Mouse (Mus musculus): Measurements from ENCODE around the gene Fam217b. TPM values are rescaled to one million over a fixed set of nuclear protein-coding genes. Genes with fewer than 3 reads are reported as not detected.

The Fam217b gene
- polyA plus RNA-seq (2015; fragmentation: Nextera tagmentation; extraction: Ambion mirVana) = 3.0 and 3.8 TPM in 2 replicates

- WGBS = under 1% methylated on average over 70 of the region's 74 CpGs
- ATAC-seq (ENCODE audit: insufficient number of reproducible peaks, low FRiP score, low TSS enrichment, low read depth) = peak; percentile 76
- Histone ChIP-seq H3K4me2 (replicated peaks) (peak within 1 kb of the TSS; percentile 100), H3K27me3 (peaks cover 13% of the 10 kb centered on the region), H3K36me3 (no peaks in the 10 kb centered on the region), H3K4me3 (replicated peaks) (peak within 1 kb of the TSS; percentile 63), H3K9me3 (replicated peaks) (no peaks in the 10 kb centered on the region), H3K9ac (peak within 1 kb of the TSS; percentile 43), H3K27ac (replicated peaks) (0 out of 2 replicates have a peak within 1 kb of the TSS, but pooled peaks have one; percentile 12), H3K4me1 (peaks cover 22% of the 10 kb centered on the region)
Measured at GRCm38 (mm10) chr2:178414261-178415149, at the start of gene Fam217b, which contains the start of gene Ppp1r3d. Fam217b (plus strand) TSS chr2:178414524. Ppp1r3d (minus strand) TSS chr2:178414472.

GRCm38 (mm10) chr2:178407053-178407815 is 7.1 kb upstream of the Fam217b start, which contains the start of gene Sycp2:
Sycp2 (minus strand) TSS chr2:178407685.
- Histone ChIP-seq H3K36me3 (no peaks in the 10 kb centered on the region), H3K4me3 (replicated peaks) (no peak within 1 kb of the TSS), H3K4me2 (replicated peaks) (no peak within 1 kb of the TSS), H3K27ac (replicated peaks) (no peak within 1 kb of the TSS), H3K9me3 (replicated peaks) (no peaks in the 10 kb centered on the region), H3K27me3 (no peaks in the 10 kb centered on the region), H3K9ac (no peak within 1 kb of the TSS), H3K4me1 (no peaks in the 10 kb centered on the region)
- 86% methylated on average over 52 of the region's 52 CpGs for WGBS
- peak; percentile 47; the same call in 1 of the 2 replicates for ATAC-seq (ENCODE audit: insufficient number of reproducible peaks, low FRiP score, low TSS enrichment, low read depth)

- Histone ChIP-seq H3K4me2 (replicated peaks) (no peak overlapping the region), H3K36me3 (no peaks in the 10 kb centered on the region), H3K27me3 (peaks cover 13% of the 10 kb centered on the region), H3K9me3 (replicated peaks) (no peaks in the 10 kb centered on the region), H3K9ac (no peak overlapping the region), H3K4me1 (peaks cover 12% of the 10 kb centered on the region), H3K4me3 (replicated peaks) (no peak overlapping the region), H3K27ac (replicated peaks) (no peak overlapping the region)
- WGBS = 42% methylated on average over 1 of the region's 1 CpGs
- ATAC-seq (ENCODE audit: insufficient number of reproducible peaks, low FRiP score, low TSS enrichment, low read depth) = no peak
Measured at GRCm38 (mm10) chr2:178409024-178409423, 5.3 kb upstream of the Fam217b start.

- 82% methylated on average over 6 of the region's 6 CpGs for WGBS
Measured at GRCm38 (mm10) chr2:178410286-178410685, 4.0 kb upstream of the Fam217b start.

GRCm38 (mm10) chr2:178412598-178412997 is 1.7 kb upstream of the Fam217b start:
- Histone ChIP-seq H3K27me3 (peaks cover 13% of the 10 kb centered on the region), H3K36me3 (no peaks in the 10 kb centered on the region), H3K27ac (replicated peaks) (no peak overlapping the region), H3K9me3 (replicated peaks) (no peaks in the 10 kb centered on the region), H3K4me2 (replicated peaks) (no peak overlapping the region), H3K4me1 (peaks cover 22% of the 10 kb centered on the region), H3K9ac (no peak overlapping the region), H3K4me3 (replicated peaks) (no peak overlapping the region)
- ATAC-seq (ENCODE audit: insufficient number of reproducible peaks, low FRiP score, low TSS enrichment, low read depth) = no peak
- WGBS = 35% methylated on average over 6 of the region's 6 CpGs

More at GRCm38 (mm10) chr2:178410286-178410685, 4.0 kb upstream of the Fam217b start:
- Histone ChIP-seq H3K27me3 (peaks cover 13% of the 10 kb centered on the region), H3K4me3 (replicated peaks) (no peak overlapping the region), H3K4me2 (replicated peaks) (no peak overlapping the region), H3K9ac (no peak overlapping the region), H3K36me3 (no peaks in the 10 kb centered on the region), H3K9me3 (replicated peaks) (no peaks in the 10 kb centered on the region), H3K4me1 (peaks cover 20% of the 10 kb centered on the region), H3K27ac (replicated peaks) (no peak overlapping the region)
- ATAC-seq (ENCODE audit: insufficient number of reproducible peaks, low FRiP score, low TSS enrichment, low read depth) = no peak

- no peaks in the 10 kb centered on the region for H3K36me3 ChIP-seq
- no peaks in the 10 kb centered on the region for H3K9me3 ChIP-seq (replicated peaks)
- peak overlapping the region; percentile 100 for H3K4me2 ChIP-seq (replicated peaks)
- peaks cover 13% of the 10 kb centered on the region for H3K27me3 ChIP-seq
- ATAC-seq (ENCODE audit: insufficient number of reproducible peaks, low FRiP score, low TSS enrichment, low read depth) = no peak
- no peak overlapping the region for H3K9ac ChIP-seq
- WGBS = 58% methylated on average over 13 of the region's 13 CpGs
- no peak overlapping the region for H3K27ac ChIP-seq (replicated peaks)
- peak overlapping the region; percentile 63; the same call in 1 of the 2 replicates for H3K4me3 ChIP-seq (replicated peaks)
- peaks cover 22% of the 10 kb centered on the region for H3K4me1 ChIP-seq
Measured at GRCm38 (mm10) chr2:178413081-178413480, 1.2 kb upstream of the Fam217b start.

- H3K4me3 ChIP-seq (replicated peaks) = peak overlapping the region; percentile 63
- WGBS = 16% methylated on average over 75 of the region's 75 CpGs
- peaks cover 13% of the 10 kb centered on the region for H3K27me3 ChIP-seq
- H3K9me3 ChIP-seq (replicated peaks) = no peaks in the 10 kb centered on the region
- H3K4me2 ChIP-seq (replicated peaks) = peak overlapping the region; percentile 100
- no peak overlapping the region for H3K27ac ChIP-seq (replicated peaks)
- H3K4me1 ChIP-seq = peaks cover 22% of the 10 kb centered on the region
- no peaks in the 10 kb centered on the region for H3K36me3 ChIP-seq
- no peak for ATAC-seq (ENCODE audit: insufficient number of reproducible peaks, low FRiP score, low TSS enrichment, low read depth)
- H3K9ac ChIP-seq = peak overlapping the region; percentile 43
Measured at GRCm38 (mm10) chr2:178413481-178414260, 653 bp upstream of the Fam217b start.

- Histone ChIP-seq H3K9me3 (replicated peaks) (no peaks in the 10 kb centered on the region), H3K27me3 (peaks cover 13% of the 10 kb centered on the region), H3K36me3 (no peaks in the 10 kb centered on the region), H3K4me1 (peaks cover 22% of the 10 kb centered on the region), H3K27ac (replicated peaks) (no peak overlapping the region), H3K9ac (no peak overlapping the region), H3K4me3 (replicated peaks) (peak overlapping the region; percentile 63), H3K4me2 (replicated peaks) (peak overlapping the region; percentile 100)
- ATAC-seq (ENCODE audit: insufficient number of reproducible peaks, low FRiP score, low TSS enrichment, low read depth) = no peak
- WGBS = 23% methylated on average over 3 of the region's 3 CpGs
Measured at GRCm38 (mm10) chr2:178415150-178415448, 775 bp downstream of the Fam217b start.

GRCm38 (mm10) chr2:178416427-178416826 is 2.1 kb downstream of the Fam217b start:
- Histone ChIP-seq H3K4me2 (replicated peaks) (no peak overlapping the region), H3K4me3 (replicated peaks) (no peak overlapping the region), H3K27ac (replicated peaks) (no peak overlapping the region), H3K9ac (no peak overlapping the region), H3K9me3 (replicated peaks) (no peaks in the 10 kb centered on the region), H3K4me1 (peaks cover 22% of the 10 kb centered on the region), H3K36me3 (no peaks in the 10 kb centered on the region), H3K27me3 (peaks cover 13% of the 10 kb centered on the region)
- no peak for ATAC-seq (ENCODE audit: insufficient number of reproducible peaks, low FRiP score, low TSS enrichment, low read depth)
- WGBS = 46% methylated on average over 13 of the region's 13 CpGs

GRCm38 (mm10) chr2:178416970-178417369 is 2.6 kb downstream of the Fam217b start:
- no peak for ATAC-seq (ENCODE audit: insufficient number of reproducible peaks, low FRiP score, low TSS enrichment, low read depth)
- Histone ChIP-seq H3K9me3 (replicated peaks) (no peaks in the 10 kb centered on the region), H3K4me2 (replicated peaks) (no peak overlapping the region), H3K27me3 (peaks cover 13% of the 10 kb centered on the region), H3K36me3 (no peaks in the 10 kb centered on the region), H3K4me3 (replicated peaks) (no peak overlapping the region), H3K4me1 (peaks cover 22% of the 10 kb centered on the region), H3K27ac (replicated peaks) (no peak overlapping the region), H3K9ac (no peak overlapping the region)
- 77% methylated on average over 4 of the region's 4 CpGs for WGBS
